Mouse (Mus musculus) cerebellum, postnatal 36 days (tissue): ENCODE data around the gene Psmb8.
A peak's percentile ranks its signal among the peaks of the same experiment; 100 is the strongest.

ENCODE experiments used
- DNase-seq, 2 experiments: peaks; one replicate each; pipeline ENCODE4 v3.0.0; 2021 to 2022; ENCODE audit warnings: mixed read lengths in 2 of 2

The Psmb8 gene

DNA sequence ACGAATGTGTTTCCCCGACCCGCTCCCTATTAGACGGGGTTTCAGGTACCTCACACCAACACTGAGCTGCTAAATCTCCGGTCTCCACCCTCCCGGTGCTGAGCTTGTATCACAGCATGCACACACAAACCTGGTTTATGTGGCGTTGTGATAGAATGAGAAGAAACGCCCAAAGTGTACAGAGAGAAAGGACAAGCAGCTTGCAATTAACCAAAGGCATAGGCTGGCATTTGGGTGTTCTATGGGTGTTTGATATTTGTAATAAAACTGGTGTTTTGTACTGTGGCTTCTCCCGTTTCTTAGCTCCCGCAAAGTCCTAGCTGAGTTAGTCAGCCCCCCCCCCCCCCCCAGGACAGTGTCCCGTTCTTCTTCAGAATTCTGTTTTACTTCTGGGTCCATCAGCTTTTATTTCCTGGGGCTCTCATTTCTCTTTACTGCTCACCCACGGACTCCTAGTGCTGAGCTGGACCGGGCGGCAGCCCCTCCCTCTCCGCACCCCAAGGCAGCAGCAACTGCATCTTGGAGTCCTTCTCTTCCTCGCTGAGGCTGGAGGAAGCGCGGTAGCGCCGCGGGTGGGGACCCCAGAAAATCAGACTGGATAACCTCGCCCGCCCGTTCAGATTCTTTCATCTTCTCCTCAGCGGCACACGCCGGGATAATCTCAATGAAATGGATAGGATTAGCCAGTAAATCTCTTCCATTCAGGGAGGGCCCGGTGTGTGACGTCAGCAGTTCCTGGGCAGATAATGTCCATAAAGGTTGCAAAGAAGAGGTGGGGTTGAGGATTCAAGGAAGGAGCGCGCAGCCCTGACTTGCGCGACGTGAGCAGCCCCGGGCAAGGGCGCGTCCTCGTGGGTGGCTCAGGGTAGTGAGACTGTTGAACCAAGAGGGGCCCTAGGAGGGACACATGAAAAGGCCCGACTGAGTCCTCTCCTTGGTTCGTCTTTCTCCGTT lies at the start of gene Psmb8:
Gene Psmb8, plus strand, starts transcription at position 781 of the 954 bp plus-strand sequence.
- DNase-seq = peak; percentile 78 to 79

DNA sequence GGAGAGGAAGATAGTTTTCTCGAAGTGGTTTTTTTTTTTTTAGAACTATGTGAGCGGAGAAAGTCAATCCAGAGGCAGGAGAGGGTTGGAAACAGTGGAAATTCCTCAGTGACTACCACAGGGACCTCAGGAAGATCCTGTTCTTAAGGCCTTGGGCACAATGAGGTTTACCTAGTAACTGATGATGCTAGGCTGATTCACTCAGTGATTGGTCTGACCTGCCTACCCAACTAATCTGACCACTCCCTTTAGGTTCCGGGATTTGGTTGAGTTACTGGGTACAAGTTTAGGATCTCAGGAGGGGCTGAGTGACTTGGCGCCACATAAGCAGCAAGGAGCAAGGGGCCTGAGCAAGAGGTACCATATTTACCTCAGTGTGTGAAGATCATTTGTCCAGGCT lies 44.6 kb upstream of the Psmb8 start, which contains the start of gene H2-DMb1:
Gene H2-DMb1, plus strand, starts transcription at position 150 of the 400 bp plus-strand sequence.
- no peak for DNase-seq

DNA sequence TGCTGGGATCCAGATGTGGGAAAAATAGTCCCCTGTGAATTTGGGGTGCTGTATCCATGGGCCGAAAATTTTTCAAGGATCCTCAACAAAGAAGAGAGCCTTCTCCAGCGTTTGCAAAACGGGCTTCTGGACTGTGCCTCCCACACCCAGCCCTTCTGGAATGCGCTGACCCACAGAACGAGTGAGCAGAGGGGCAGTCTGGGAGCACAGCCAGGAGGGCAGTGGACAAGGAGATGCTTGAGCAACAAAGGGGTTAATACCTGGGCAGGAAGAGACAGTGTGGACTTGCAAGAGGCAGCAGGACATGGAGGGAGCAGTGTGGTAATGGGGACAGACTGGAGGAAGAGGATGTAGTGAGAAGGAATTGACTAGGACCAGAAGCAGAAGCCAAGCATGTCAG lies 42.0 kb upstream of the Psmb8 start:
- no peak for DNase-seq

DNA sequence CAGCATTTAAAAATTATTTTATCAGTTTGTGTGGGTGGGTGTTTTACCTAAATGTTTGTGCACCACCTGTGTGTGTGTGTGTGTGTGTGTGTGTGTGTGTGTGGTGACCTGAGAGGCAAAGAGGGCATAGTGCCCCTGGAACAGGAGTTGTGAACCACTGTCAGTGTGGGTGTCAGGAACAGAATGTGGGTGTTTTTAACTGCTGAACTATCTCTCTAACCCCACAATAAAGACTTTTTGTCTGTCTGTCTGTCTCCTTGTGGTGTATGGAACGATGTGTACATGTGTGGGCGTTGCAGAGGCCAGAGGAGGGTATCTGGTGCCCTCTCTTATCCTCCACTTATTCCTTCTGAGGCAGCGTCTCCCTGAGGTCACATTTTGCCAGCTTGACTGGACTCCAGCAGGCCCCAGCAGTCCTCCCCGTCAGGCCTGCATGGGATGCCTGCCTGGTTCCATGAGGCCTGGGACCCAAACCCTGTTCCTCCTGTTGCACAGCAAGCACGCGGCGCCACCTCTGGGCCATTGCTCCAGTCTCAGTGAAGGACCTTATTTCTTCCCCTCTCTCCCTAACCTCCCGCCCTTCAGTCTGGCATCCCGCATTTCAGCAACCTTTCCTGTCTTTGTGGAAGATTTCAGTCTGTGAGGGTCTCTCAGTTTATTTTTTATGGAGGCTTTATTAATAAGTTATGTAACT lies 33.2 kb upstream of the Psmb8 start:
- DNase-seq = no peak

DNA sequence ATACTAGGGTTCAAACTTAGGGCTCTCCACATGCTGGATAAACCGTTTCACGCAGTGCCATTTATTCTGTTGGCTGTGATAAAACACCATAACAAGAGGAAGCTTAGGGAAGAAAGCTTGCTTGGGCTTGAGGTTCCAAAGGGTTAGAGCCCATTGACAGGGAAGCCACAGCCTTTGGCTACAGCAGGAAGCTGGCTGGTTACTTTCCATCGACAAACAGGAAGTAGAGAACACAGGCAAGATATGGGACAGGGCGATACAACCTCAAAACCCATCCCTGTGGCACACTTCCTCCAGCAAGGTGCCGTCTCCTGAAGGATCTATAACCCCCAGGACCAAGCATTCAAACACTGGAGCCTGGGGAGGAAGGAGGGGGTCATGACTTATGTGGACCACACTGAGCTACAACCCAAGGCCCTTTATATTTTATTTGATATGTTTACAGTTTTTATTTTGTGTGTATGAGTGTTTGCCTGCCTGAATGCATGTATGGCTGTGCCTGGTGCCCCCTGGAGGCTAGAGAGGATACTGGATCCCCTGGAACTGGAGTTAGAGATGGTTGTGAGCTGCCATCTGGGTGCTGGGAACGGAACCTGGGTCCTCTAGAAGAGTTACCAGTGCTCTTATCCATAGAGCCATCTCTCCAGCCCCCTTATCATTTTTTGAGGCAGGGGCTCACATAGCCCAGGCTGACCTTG lies 32.3 kb upstream of the Psmb8 start:
- no peak for DNase-seq

DNA sequence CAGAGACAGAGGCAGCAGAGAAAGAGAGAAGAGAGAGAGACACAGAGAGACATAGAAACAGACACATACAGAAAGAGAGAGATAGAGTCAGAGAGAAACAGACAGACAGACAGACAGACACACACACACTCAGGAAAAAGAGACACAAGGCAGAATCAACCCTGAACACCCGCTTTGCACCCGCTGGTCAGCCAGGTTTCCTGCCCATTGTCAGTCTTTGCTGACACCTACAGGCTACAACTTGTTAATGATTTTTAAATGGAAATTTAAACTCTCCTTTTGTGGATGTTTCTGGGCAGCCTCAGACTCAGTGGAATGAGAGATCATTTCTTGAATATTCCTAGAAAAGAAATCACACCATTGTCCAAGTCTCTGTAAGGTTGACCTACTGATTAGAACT lies 28.2 kb upstream of the Psmb8 start:
- peak; percentile 14 to 28 for DNase-seq

DNA sequence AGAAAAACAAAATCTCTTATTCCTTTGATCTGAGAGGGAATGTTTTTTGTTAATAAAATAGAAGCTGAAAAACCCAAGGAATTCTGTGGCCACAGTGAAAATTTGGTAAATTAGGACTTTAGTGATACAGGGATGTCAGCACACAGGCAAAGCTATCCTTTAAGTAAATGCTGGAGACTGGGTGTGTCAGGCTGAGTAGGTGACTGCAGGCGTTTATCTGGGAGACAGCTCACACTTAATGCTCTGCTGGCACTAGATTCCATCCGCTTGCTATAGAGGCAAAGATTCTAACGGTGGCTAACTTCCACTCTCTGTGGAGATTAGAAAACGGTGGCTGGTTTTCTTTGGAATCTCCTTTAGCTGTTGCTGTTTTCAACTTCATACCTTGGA lies 27.0 kb upstream of the Psmb8 start:
- no peak for DNase-seq

DNA sequence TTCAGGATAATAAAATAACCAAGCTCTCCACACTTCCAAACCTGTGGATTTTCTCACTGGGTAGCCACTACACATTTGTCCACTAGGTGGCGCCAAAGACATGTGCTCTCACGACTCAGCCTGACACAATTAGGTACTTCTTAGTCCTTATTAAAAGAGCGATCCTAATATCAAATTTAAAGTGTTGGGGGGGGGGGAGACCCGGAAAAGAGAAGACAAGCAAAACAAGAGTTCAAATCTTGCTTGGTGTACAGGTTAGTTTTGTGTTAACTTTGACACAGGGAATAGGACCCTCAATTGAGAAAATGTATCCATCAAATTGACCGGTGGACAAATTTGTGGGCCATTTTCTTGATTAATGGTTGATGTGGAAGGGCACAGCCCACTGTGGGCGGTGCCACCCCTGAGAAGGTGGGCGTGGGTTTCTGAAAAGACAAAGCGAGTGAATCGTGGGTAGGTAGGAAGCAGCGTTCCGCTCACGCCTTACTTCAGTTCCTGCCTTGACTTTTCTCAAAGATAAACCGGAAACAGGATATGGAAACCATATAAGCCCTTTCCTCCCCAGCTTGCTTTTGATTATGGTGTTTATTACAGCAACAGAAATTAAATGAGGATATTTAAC lies 26.5 kb upstream of the Psmb8 start:
- DNase-seq = peak; percentile 74 to 83

DNA sequence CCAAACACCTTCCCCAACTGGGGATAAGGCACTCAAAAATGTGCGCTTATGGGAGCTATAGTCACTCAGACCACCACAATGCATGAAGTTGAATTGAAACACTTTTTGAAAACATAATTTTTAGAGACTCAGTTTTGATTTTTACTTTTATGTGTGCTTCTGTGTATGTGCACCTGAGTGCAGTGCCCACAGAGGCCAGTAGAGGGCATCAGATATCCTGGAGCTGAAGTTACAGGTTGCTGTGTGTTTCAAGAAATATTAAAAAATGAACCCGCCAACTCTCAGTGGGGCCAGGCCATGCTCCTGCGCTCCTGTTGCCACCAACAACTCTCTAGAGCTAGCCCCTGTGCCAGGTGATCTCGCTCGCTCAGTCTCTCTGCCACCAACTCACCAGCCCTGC lies 25.0 kb upstream of the Psmb8 start:
- DNase-seq = no peak

DNA sequence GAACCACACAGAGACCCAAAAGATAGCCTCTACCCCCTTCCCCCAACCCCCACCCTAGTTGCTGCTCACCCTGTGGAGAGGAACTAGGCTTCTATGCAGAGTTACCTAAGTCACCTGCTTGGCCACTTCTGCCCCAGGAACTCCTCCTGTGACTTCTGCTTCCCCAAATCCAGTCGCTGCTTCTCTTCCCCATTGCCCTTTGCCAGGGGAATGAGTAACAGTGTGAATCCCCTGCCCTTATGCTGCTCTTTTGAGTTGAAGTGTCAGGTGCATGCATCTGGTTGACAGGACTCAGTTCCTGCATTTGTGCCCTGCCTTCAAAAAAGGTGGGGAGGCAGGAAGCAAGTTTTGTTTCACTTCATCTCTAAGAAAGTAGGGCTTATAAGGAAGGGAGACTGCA lies 23.4 kb upstream of the Psmb8 start:
- DNase-seq = no peak

DNA sequence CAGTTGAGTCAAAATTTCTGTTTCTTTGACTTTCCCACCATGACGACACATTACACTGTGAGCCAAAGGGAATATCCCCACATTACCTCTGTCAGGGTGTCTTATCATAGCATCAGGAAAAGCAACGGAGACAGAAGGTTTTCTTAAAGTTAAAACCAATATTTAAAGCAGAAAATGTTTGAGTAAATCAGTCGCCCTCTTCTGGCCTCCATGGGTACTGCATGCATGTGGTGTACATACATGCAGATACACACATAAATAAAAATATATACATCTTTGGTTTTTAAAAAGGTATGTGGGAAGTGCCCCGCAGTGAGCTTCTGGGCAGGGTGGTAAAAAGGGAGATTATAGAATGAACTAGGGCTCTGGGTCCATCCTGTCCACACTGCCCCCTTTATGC lies 20.3 kb upstream of the Psmb8 start:
- DNase-seq = no peak

DNA sequence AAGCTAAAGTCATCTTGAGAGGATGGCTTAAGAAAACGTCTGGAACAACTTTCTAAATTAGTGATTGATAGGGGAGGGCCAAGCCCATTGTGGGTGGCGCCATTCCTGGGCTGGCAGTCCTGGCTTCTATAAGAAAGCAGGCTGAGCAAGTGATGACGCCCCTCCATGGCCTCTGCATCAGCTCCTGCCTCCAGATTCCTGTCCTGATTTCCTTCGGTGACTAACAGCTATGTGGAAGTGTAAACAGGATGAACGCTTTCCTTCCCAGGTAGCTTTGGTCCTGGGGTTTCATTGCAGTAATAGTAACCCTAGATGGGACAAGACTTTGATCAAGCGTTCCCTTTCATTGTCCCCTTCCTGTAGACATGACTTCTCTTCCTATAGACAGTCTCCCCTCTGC lies 18.5 kb upstream of the Psmb8 start:
- DNase-seq = no peak

DNA sequence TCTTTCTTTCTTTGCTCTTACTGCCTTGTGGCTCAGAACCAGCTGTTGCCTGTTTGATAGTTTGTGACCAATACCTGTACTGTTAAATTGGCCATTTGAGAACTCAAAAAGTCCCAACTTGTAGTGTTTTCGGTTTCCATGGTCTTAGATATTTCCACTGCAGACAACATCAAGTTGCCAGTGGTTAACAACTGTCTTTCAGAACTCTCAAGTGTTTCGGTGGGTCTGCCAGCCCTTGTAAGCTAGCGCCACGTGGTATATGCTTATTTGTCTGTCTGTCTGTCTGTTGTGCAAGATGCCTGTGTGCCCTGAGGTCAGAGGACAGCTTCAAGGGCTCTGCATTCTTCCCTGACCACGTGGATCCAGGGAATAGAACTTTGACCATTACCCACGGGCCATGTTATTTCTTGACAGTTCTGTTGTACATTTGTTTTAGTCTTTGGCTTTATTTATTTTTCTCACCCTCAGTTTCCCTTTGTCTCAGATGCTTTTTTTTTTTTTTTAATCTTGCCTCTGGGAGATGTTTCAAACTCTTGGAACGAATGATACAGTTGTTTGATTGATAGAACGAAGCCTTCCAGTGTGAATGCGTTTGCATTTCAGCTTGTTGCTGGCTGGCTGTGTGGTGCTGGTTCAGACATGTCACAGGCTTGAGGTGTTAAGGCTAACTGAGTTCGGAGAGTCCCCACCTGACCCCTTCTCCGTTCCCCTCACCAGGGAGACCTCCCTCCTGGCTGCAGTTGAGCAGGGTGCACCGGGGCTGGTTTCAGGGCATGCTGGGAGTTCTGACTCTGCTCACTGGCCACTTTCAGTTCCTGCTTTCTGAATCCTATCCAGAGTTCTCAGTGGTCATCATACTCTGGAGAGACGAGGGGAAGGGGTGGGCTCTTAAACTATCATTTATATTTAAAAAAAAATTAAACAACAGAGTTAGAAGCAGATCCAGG lies 17.3 kb upstream of the Psmb8 start:
- no peak for DNase-seq

DNA sequence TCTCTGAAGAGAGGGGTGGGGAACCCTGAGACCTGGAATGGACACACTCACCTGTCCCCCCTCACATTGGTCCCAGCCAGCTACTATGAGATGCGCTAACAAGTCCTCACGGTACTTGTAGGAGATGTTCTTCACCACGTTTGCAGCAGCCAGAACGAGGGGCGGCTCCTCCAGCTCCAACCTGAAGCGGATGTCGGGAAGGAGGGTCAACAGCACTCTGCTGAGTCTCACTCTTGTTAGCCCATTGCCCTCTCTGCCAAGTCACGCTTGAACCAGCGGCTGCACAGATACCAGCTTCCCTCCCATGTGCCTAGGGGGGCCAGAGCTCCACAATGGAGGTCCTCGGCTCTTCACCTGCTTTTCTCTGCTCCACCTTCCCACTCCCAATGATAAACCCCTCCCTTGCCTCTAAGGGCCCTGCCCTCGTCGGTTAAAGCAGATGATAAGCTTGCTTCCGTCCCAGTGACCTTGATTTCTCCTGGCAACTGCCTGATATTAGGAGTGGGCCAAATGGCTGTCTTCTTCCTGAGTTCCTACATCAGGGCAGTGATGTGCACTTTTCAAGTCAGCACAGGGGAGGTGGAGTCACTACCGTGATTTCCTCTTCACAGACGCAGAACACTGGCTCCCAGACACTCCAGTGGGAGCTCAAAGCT lies 13.8 kb upstream of the Psmb8 start:
- DNase-seq = no peak

DNA sequence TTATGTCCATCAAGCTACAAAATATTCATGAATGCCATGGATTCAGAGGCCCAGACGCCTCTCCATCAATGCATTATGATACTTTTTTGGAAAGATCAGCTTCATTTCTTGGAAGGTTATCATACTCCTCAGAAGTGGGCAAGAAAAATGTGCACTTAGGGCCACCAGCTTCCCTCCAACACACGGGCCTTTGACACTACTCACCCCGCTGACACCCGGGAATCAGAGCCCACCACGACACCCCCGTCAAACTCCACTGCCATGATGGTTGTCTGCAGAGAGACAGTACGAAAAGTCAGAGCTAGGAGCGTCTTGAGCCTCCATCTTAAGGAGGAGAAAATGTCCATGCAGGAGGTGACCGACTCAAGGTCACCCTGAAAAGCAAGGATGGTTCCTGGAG lies 12.0 kb upstream of the Psmb8 start:
- no peak for DNase-seq

DNA sequence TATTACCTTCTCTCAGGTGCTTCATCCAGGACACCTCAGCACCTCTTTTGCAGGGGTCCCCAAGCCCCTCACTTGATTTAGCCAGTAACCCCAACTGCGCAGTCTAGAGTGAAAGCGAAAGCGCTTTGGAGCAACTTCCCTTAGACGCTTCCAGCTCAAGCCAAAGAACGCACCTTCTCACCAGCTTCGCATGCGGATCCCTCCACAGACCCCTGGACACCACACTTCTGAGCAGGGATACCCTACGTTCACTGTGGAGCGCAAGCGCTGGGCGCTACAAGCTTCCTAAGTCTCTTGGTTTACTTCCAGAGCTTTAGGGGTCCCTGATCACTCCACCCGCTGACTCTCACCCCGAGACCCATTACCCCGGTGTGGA lies 10.6 kb upstream of the Psmb8 start:
- DNase-seq = no peak

DNA sequence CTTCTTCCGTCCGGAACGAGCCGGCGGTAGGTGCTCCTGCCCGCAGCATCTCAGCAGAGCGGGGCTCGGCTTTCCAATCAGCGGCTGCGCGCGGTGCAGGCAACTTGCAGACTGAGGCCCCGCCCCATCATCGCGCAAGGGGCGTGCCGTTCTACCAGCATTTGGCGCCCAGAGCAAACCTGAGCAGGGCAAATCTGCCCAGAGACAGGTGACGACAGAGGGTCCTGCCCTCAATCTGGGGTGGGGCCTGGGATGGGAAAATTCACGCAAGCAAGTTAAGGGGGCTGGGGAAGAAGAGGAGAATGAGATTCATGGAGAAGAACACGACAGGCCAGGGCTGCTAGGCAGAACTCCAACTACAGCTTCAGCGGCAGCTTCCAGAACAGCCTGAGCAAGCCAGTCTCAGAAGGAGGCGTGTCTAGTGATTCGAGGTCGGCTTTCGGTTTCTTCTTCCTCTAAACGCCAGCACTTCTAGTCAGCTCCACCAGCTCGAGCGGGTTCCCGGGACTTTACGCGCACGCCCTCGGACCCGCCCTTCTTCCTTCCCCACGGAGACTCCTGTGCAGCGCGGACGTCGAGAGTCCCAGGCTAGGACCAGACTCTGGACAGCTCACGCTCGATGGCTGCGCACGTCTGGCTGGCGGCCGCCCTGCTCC lies 10.1 kb upstream of the Psmb8 start, which contains the start of the genes Tap1 and Psmb9:
Gene Tap1, plus strand, starts transcription at position 293 of the 656 bp plus-strand sequence.
Gene Psmb9, minus strand, starts transcription at position 504 of the 656 bp plus-strand sequence.
- peak; percentile 88 to 90 for DNase-seq

DNA sequence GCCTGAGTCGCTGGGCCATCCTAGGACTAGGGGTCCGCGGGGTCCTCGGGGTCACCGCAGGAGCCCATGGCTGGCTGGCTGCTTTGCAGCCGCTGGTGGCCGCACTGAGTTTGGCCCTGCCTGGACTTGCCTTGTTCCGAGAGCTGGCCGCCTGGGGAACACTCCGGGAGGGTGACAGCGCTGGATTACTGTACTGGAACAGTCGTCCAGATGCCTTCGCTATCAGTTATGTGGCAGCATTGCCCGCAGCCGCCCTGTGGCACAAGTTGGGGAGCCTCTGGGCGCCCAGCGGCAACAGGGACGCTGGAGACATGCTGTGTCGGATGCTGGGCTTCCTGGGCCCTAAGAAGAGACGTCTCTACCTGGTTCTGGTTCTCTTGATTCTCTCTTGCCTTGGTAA lies 9.5 kb upstream of the Psmb8 start:
- DNase-seq = no peak

DNA sequence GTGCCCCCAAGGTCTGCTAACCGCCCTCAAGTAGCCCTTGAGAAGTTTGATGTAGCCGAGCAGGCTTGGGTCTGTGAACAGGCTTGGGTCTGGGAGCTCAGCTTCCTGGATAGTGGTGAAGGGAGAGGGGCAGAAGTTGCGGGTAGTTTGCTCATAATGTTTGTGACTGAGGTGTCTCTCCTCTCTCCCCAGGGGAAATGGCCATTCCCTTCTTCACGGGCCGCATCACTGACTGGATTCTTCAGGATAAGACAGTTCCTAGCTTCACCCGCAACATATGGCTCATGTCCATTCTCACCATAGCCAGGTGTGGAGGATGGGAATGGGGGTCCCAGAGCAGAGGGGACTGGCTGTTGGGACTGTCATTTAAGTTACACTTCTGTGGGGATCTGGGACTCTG lies 8.5 kb upstream of the Psmb8 start:
- no peak for DNase-seq

DNA sequence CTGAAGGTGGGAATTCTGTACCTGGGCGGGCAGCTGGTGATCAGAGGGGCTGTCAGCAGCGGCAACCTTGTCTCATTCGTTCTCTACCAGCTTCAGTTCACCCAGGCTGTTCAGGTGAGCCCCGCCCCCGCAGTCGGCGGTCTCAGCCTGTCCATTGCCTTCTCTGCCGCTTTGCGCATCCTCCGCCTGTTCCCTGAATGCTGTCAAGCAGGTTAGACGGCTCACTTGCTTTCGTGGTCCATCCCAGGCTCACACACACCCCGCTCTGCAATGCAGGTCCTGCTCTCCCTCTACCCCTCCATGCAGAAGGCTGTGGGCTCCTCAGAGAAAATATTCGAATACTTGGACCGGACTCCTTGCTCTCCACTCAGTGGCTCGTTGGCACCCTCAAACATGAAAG lies 4.7 kb upstream of the Psmb8 start:
- DNase-seq = no peak

DNA sequence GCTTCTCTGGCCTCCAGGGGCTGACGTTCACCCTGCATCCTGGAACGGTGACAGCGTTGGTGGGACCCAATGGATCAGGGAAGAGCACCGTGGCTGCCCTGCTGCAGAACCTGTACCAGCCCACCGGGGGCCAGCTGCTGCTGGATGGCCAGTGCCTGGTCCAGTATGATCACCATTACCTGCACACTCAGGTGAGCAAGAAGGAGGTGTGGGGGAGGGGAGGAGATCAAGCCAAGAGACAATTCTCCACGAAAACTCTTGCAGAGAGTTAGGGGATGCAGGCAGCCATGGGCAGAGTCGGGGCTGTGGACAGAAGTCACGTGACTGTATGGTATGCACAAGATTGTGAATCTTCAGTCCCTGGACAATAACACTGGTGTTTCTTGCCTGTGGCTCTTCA lies 4.1 kb upstream of the Psmb8 start:
- no peak for DNase-seq
